Mouse (Mus musculus): ENCODE measurements around the gene Rnft1. TPM values are rescaled to one million over a fixed set of nuclear protein-coding genes. Genes with fewer than 3 reads are reported as not detected.
"Not testable (repeated sequence)": the region's sequence is repeated elsewhere in the genome, so short reads cannot be mapped to it uniquely, and the experiment has no call there.

Gene Rnft1
- polyA plus RNA-seq, 1 experiment from 2014 or later: 19.0 TPM

GRCm38 (mm10) chr11:86527528-86527927, 43.1 kb downstream of the Rnft1 start:
- peaks cover 67% of the 10 kb centered on the region for H3K36me3 ChIP-seq
- 95% methylated on average over 4 of the region's 4 CpGs for WGBS

GRCm38 (mm10) chr11:86532834-86533233, 48.4 kb downstream of the Rnft1 start:
- Histone ChIP-seq H3K4me2 (replicated peaks) (no peak overlapping the region), H3K27me3 (no peaks in the 10 kb centered on the region), H3K9ac (replicated peaks) (no peak overlapping the region), H3K36me3 (peaks cover 39% of the 10 kb centered on the region), H3K27ac (no peak overlapping the region), H3K4me1 (replicated peaks) (no peaks in the 10 kb centered on the region), H3K4me3 (replicated peaks) (no peak overlapping the region), H3K9me3 (no peaks in the 10 kb centered on the region)
- no peak for ATAC-seq
- WGBS: 71% methylated on average over 1 of the region's 1 CpGs

More at GRCm38 (mm10) chr11:86527528-86527927, 43.1 kb downstream of the Rnft1 start:
- Histone ChIP-seq H3K4me2 (replicated peaks) (no peak overlapping the region), H3K4me3 (replicated peaks) (no peak overlapping the region), H3K9me3 (no peaks in the 10 kb centered on the region), H3K9ac (replicated peaks) (no peak overlapping the region), H3K4me1 (replicated peaks) (no peaks in the 10 kb centered on the region), H3K27ac (no peak overlapping the region), H3K27me3 (no peaks in the 10 kb centered on the region)
- ATAC-seq: no peak

GRCm38 (mm10) chr11:86533302-86533701, 48.8 kb downstream of the Rnft1 start:
- H3K27me3 ChIP-seq; H3K9me3 ChIP-seq; H3K9ac ChIP-seq (replicated peaks); H3K4me2 ChIP-seq (replicated peaks); H3K4me1 ChIP-seq (replicated peaks); H3K27ac ChIP-seq; H3K4me3 ChIP-seq (replicated peaks); ATAC-seq: not testable (repeated sequence)
- peaks cover 36% of the 10 kb centered on the region for H3K36me3 ChIP-seq
- 90% methylated on average over 6 of the region's 6 CpGs for WGBS

- H3K27me3 ChIP-seq: no peaks in the 10 kb centered on the region
- H3K4me3 ChIP-seq (replicated peaks): no peak overlapping the region
- H3K9ac ChIP-seq (replicated peaks): no peak overlapping the region
- peaks cover 30% of the 10 kb centered on the region for H3K36me3 ChIP-seq
- H3K9me3 ChIP-seq: no peaks in the 10 kb centered on the region
- H3K27ac ChIP-seq: no peak overlapping the region
- no peak overlapping the region for H3K4me2 ChIP-seq (replicated peaks)
- H3K4me1 ChIP-seq (replicated peaks): no peaks in the 10 kb centered on the region
- ATAC-seq: no peak
- whole genome bisulfite sequencing: 94% methylated on average over 5 of the region's 5 CpGs
These were observed 49.9 kb downstream of the Rnft1 start for GRCm38 (mm10) chr11:86534201-86534910.

GRCm38 (mm10) chr11:86538786-86539185, 54.3 kb downstream of the Rnft1 start:
- H3K4me1 ChIP-seq (replicated peaks): peaks cover 17% of the 10 kb centered on the region

GRCm38 (mm10) chr11:86539716-86540475, 55.4 kb downstream of the Rnft1 start:
- WGBS: 93% methylated on average over 6 of the region's 6 CpGs
- no peaks in the 10 kb centered on the region for H3K9me3 ChIP-seq

More at GRCm38 (mm10) chr11:86538786-86539185, 54.3 kb downstream of the Rnft1 start:
- WGBS: 95% methylated on average over 4 of the region's 4 CpGs
- H3K27me3 ChIP-seq: no peaks in the 10 kb centered on the region
- no peak overlapping the region for H3K27ac ChIP-seq
- H3K36me3 ChIP-seq: 0 out of 2 replicates have a peak, but pooled peaks cover 5% of the 10 kb centered on the region
- H3K9me3 ChIP-seq: no peaks in the 10 kb centered on the region
- ATAC-seq: no peak
- no peak overlapping the region for H3K4me3 ChIP-seq (replicated peaks)
- H3K9ac ChIP-seq (replicated peaks): no peak overlapping the region
- H3K4me2 ChIP-seq (replicated peaks): no peak overlapping the region

GRCm38 (mm10) chr11:86540476-86540845, 56.0 kb downstream of the Rnft1 start:
- no peaks in the 10 kb centered on the region for H3K27me3 ChIP-seq

More at GRCm38 (mm10) chr11:86539716-86540475, 55.4 kb downstream of the Rnft1 start:
- Histone ChIP-seq H3K9ac (replicated peaks) (no peak overlapping the region), H3K4me3 (replicated peaks) (no peak overlapping the region), H3K4me2 (replicated peaks) (no peak overlapping the region), H3K27me3 (no peaks in the 10 kb centered on the region), H3K27ac (no peak overlapping the region), H3K36me3 (no peaks in the 10 kb centered on the region), H3K4me1 (replicated peaks) (peaks cover 18% of the 10 kb centered on the region)
- no peak for ATAC-seq

GRCm38 (mm10) chr11:86542851-86543250, 58.4 kb downstream of the Rnft1 start:
- ATAC-seq: no peak
- no peaks in the 10 kb centered on the region for H3K36me3 ChIP-seq
- peak overlapping the region; percentile 8; the same call in 1 of the 2 replicates for H3K4me3 ChIP-seq (replicated peaks)
- no peaks in the 10 kb centered on the region for H3K27me3 ChIP-seq
- H3K4me1 ChIP-seq (replicated peaks): peaks cover 25% of the 10 kb centered on the region
- H3K9me3 ChIP-seq: no peaks in the 10 kb centered on the region
- 91% methylated on average over 1 of the region's 1 CpGs for whole genome bisulfite sequencing
- no peak overlapping the region for H3K27ac ChIP-seq
- no peak overlapping the region for H3K4me2 ChIP-seq (replicated peaks)
- no peak overlapping the region for H3K9ac ChIP-seq (replicated peaks)

More at GRCm38 (mm10) chr11:86540476-86540845, 56.0 kb downstream of the Rnft1 start:
- no peak overlapping the region for H3K27ac ChIP-seq
- no peaks in the 10 kb centered on the region for H3K36me3 ChIP-seq
- H3K4me2 ChIP-seq (replicated peaks): no peak overlapping the region
- H3K4me1 ChIP-seq (replicated peaks): peaks cover 21% of the 10 kb centered on the region
- ATAC-seq: no peak
- WGBS: 98% methylated on average over 2 of the region's 2 CpGs
- no peak overlapping the region for H3K4me3 ChIP-seq (replicated peaks)
- H3K9me3 ChIP-seq: no peaks in the 10 kb centered on the region
- H3K9ac ChIP-seq (replicated peaks): no peak overlapping the region

GRCm38 (mm10) chr11:86543960-86544638, 59.6 kb downstream of the Rnft1 start:
- Histone ChIP-seq H3K27me3 (no peaks in the 10 kb centered on the region), H3K4me1 (replicated peaks) (peaks cover 25% of the 10 kb centered on the region), H3K4me2 (replicated peaks) (peak overlapping the region; percentile 89), H3K9me3 (no peaks in the 10 kb centered on the region), H3K9ac (replicated peaks) (peak overlapping the region; percentile 97), H3K27ac (peak overlapping the region; percentile 89), H3K4me3 (replicated peaks) (peak overlapping the region; percentile 97), H3K36me3 (no peaks in the 10 kb centered on the region)
- WGBS: under 1% methylated on average over 50 of the region's 50 CpGs
- peak; percentile 76 for ATAC-seq

- Histone ChIP-seq H3K4me3 (replicated peaks) (peak within 1 kb of the TSS; percentile 97), H3K9me3 (no peaks in the 10 kb centered on the region), H3K27me3 (no peaks in the 10 kb centered on the region), H3K36me3 (peaks cover 3% of the 10 kb centered on the region; the same call in 1 of the 2 replicates), H3K27ac (peak within 1 kb of the TSS; percentile 89), H3K4me1 (replicated peaks) (peaks cover 25% of the 10 kb centered on the region), H3K4me2 (replicated peaks) (peak within 1 kb of the TSS; percentile 89), H3K9ac (replicated peaks) (peak within 1 kb of the TSS; percentile 97)
- peak; percentile 99 for ATAC-seq
- under 1% methylated on average over 43 of the region's 43 CpGs for WGBS
These were observed 60.3 kb downstream of the Rnft1 start, which contains the start of the genes Rps6kb1 and Tubd1 for GRCm38 (mm10) chr11:86544639-86545299. TSS of gene Rps6kb1 (minus strand) at chr11:86544805. TSS of gene Tubd1 (plus strand) at chr11:86544991.

- peak overlapping the region; percentile 48 for H3K9ac ChIP-seq (replicated peaks)
- H3K9me3 ChIP-seq: no peaks in the 10 kb centered on the region
- peak overlapping the region; percentile 61 for H3K4me2 ChIP-seq (replicated peaks)
- peak overlapping the region; percentile 97 for H3K4me3 ChIP-seq (replicated peaks)
- peaks cover 25% of the 10 kb centered on the region for H3K4me1 ChIP-seq (replicated peaks)
- ATAC-seq: no peak
- 83% methylated on average over 8 of the region's 8 CpGs for WGBS
- H3K27me3 ChIP-seq: no peaks in the 10 kb centered on the region
- no peak overlapping the region for H3K27ac ChIP-seq
- H3K36me3 ChIP-seq: peaks cover 6% of the 10 kb centered on the region; the same call in 1 of the 2 replicates
These were observed 61.1 kb downstream of the Rnft1 start for GRCm38 (mm10) chr11:86545556-86545955.
